Mouse (Mus musculus) embryo, embryonic 10 days (tissue): ENCODE measurements around the gene Olfr221.

Experiments
- DNase-seq: peaks from one replicate; pipeline ENCODE4 v3.0.0-alpha.2; 2015; ENCODE audit warnings: low spot score

Gene Olfr221

DNA sequence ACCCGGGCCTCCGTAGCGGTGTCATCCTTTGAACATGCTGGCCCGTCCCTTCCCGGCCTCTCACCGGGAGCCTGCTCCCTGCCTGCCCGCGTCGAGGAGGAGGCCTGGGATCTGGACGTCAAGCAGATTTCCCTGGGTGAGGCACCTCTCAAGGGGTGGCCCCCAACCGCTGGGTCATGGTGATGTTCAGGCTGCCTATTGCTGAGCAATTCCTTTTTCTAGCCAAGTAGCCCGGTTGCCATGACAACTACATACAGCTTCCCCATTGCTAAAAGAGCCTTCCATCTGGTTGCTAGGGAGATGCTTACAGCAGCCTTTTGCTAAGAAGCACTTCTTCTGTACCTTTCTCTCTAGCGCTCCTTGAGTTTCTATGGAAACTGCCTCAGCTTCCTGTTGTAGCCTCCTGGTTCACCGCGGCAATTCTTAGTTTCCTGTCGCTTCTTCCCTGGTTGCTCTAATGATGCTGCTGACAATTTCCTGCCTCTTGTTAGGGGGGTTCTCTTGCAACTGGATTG, 38.2 kb downstream of the Olfr221 start:
- DNase-seq = peak; percentile 79

GRCm38 (mm10) chr14:51997483-51997882, 44.8 kb downstream of the Olfr221 start:
- DNase-seq = no peak

GRCm38 (mm10) chr14:51996866-51997265, 45.4 kb downstream of the Olfr221 start:
- no peak for DNase-seq

- DNase-seq = no peak
Measured at GRCm38 (mm10) chr14:51996231-51996841, 45.9 kb downstream of the Olfr221 start.

GRCm38 (mm10) chr14:51995219-51995871, 46.9 kb downstream of the Olfr221 start:
- no peak for DNase-seq

DNA sequence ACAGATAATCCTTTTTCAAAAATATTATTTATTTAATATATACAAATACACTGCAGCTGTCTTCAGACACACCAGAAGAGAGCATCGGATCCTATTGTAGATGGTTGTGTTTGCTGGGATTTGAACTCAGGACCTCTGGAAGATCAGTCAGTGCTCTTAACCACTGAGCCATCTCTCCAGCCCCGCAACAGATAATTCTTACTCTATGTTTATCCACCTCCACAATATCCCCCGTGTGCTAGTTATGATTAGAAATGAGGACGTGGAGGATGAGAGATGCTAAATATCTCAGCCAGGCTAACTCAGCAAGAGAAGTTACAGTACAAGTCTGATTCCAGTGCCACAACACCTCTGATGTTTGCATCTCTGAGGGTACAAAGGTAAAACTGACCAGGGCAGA, 47.8 kb downstream of the Olfr221 start:
- no peak for DNase-seq

DNA sequence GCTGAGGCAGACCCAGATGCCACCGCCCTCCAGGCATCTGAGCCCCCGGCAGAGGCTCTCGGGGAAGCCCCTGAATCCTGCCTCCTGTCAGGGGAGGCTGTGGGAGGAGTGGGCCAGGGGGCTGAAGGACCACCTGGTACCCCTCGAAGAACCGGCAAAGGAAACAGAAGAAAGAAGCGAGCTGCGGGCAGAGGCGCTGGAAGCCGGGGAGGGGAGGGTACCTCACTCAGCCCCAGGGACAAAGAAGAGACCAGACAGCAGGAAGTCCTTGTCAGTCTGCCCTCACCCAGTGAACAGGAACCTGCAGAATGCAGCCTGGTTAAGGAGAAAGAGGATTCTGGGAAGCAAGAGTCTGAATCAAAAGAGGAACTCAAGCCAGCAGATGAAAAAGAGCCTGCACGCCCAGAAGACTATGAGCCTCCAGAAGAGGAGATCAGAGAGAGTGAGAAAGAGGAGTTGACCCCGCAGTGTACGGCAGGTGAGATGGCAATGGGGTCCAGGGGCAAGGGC, 52.7 kb downstream of the Olfr221 start:
- DNase-seq = no peak

GRCm38 (mm10) chr14:51988731-51989130, 53.5 kb downstream of the Olfr221 start:
- no peak for DNase-seq

- no peak for DNase-seq
Measured at GRCm38 (mm10) chr14:51987177-51987576, 55.1 kb downstream of the Olfr221 start.

DNA sequence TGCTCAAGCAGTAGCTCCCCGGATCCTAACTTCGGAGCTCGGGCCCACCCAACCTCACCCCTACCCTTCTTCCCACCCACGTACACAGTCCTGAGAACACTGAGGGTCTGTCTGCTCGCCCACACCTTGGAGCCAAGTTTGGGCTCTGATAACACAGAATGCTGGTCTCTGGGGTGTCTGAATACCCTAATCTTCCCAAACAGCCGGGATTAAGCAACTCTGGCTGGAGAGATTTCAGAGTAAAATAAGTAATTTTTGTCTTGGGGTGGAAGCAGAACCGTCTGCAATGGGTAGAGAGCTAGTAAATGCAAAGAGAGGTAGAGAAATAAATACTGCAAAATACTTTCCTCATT, 56.1 kb downstream of the Olfr221 start:
- DNase-seq = no peak

- peak; percentile 89 for DNase-seq
Measured at GRCm38 (mm10) chr14:51985301-51986152, 56.7 kb downstream of the Olfr221 start.

- DNase-seq = peak; percentile 71
Measured at GRCm38 (mm10) chr14:51984247-51985231, 57.7 kb downstream of the Olfr221 start, which contains the start of gene Arhgef40. Gene Arhgef40, plus strand, starts transcription at chr14:51984719.
